27 mouse cellular contexts compared by ENCODE assay signal in the genomic region with DNA sequence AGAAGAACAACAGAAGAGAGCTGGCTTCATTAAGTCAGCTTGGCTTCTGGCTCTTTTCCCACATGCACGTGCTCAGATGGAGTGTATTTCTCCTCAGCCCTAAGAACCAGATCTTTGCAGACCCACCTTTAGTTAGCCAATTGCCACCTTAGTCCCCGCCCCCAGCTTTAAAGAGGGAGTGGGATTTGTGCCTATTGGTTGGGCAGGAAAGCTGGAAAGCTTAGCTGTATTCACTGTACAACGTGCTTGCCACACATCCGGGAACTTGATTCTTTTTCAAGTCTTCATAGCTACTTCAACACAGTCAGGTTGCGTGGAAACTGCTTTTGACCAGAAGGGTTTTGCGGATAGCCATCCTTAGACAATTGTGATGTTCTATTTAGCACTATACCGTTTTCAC. TPM values are rescaled to one million over a fixed set of nuclear protein-coding genes. Genes with fewer than 3 reads are reported as not detected.
DNase-seq lines count a peak whose midpoint lies in the region; ATAC-seq lines count a peak whose summit lies in the region.
"Had no signal": no experiment of that assay in that cellular context is flagged by ENCODE, and none has a peak within 500 bp of the region (broad histone marks: within the 10 kb centered on the region; RNA-seq: fewer than 3 reads in every experiment).

No protein-coding gene starts in this region.

- no peaks in the 10 kb centered on the region for H3K36me3 ChIP-seq in kidney, embryonic 16.5 days (ENCODE audit: insufficient read depth, low read length)
- H3K36me3 ChIP-seq: forebrain, embryonic 10.5 days; G1E; heart, embryonic 10.5 days; heart, embryonic 13.5 days had no signal

- no peaks in the 10 kb centered on the region for H3K4me1 ChIP-seq in kidney, embryonic 16.5 days (ENCODE audit: insufficient read depth, low read length)

- peak; percentile 11 for DNase-seq in kidney, postnatal 10 days
- peak; percentile 24 for DNase-seq in lung, postnatal 10 days
- DNase-seq in lung, postnatal 14 days, result no peak
- peak; percentile 18 for DNase-seq in ES-CJ7 (ENCODE audit: low read depth, low spot score)
- DNase-seq in cerebellum, postnatal 4 days (ENCODE audit: low spot score in 2 of 2), result no peak
- DNase-seq: adrenal gland, adult 8-10 months; adrenal gland, postnatal 25 days; cerebellum, adult 11-12 months; cerebellum, adult 8-10 months; cerebellum, postnatal 10 days; cerebellum, postnatal 36 days; gastrocnemius, postnatal 10 days; gastrocnemius, postnatal 36 days; heart, adult 2 months; heart, postnatal 14 days; heart, postnatal 4 days had no signal

- H3K4me3 ChIP-seq in kidney, embryonic 16.5 days (ENCODE audit: low read length), result no peak overlapping the region
- H3K4me3 ChIP-seq: forebrain, embryonic 10.5 days; forebrain, embryonic 13.5 days; heart, adult 2 months; heart, embryonic 10.5 days; heart, embryonic 13.5 days had no signal

- H3K27ac ChIP-seq in kidney, embryonic 16.5 days (ENCODE audit: low read length), result no peak overlapping the region
- H3K27ac ChIP-seq: forebrain, embryonic 10.5 days; forebrain, embryonic 13.5 days; heart, adult 2 months; heart, embryonic 10.5 days; heart, embryonic 13.5 days; hindbrain, embryonic 14.5 days; hindbrain, postnatal 0 days had no signal

- H3K4me2 ChIP-seq in kidney, embryonic 16.5 days (replicated peaks; ENCODE audit: low read depth, low read length), result no peak overlapping the region
- H3K4me2 ChIP-seq: forebrain, embryonic 13.5 days; heart, embryonic 13.5 days; hindbrain, embryonic 14.5 days had no signal

- H3K9me3 ChIP-seq in kidney, embryonic 16.5 days (ENCODE audit: low read length), result no peaks in the 10 kb centered on the region
- H3K9me3 ChIP-seq: forebrain, embryonic 10.5 days; forebrain, embryonic 13.5 days; G1E; heart, embryonic 10.5 days; heart, embryonic 13.5 days had no signal

- no peak overlapping the region for H3K9ac ChIP-seq in kidney, embryonic 16.5 days (replicated peaks; ENCODE audit: low read length)
- H3K9ac ChIP-seq: forebrain, embryonic 13.5 days; heart, embryonic 13.5 days; hindbrain, embryonic 14.5 days had no signal

- WGBS in kidney, embryonic 16.5 days, result 73% methylated on average over 7 of the region's 7 CpGs

- ATAC-seq in kidney, embryonic 16.5 days (ENCODE audit: low FRiP score, low TSS enrichment), result no peak
- ATAC-seq: activated CD4-positive, CD25-positive, alpha-beta regulatory T cell, adult 4 months; forebrain, embryonic 13.5 days; forebrain, embryonic 16.5 days; hindbrain, postnatal 0 days; Patski had no signal

- H3K27me3 ChIP-seq in kidney, embryonic 16.5 days (ENCODE audit: insufficient read depth, low read length), result no peaks in the 10 kb centered on the region
- H3K27me3 ChIP-seq: Patski had no signal

RNA-seq across cellular contexts. Expression of a gene that starts 30.7 kb away (rescaled TPM):
- 13.5 and 18.3 TPM in 2 replicates for polyA plus RNA-seq in kidney, embryonic 16.5 days (2015; fragmentation: Nextera tagmentation; extraction: Ambion mirVana)

Comparison
In these comparisons a context has a peak if more than half of its experiments do, and no peak if none do; other contexts are left out.
1. DNase-seq: peak in kidney, postnatal 10 days (single experiment), lung, postnatal 10 days (single experiment) and ES-CJ7 (single experiment); none in lung, postnatal 14 days (single experiment) and cerebellum, postnatal 4 days (0 of 2).